Mouse (Mus musculus): ENCODE measurements around the gene Rab22a.
"Not testable (repeated sequence)": the region's sequence is repeated elsewhere in the genome, so short reads cannot be mapped to it uniquely, and the experiment has no call there.

Rab22a gene

DNA sequence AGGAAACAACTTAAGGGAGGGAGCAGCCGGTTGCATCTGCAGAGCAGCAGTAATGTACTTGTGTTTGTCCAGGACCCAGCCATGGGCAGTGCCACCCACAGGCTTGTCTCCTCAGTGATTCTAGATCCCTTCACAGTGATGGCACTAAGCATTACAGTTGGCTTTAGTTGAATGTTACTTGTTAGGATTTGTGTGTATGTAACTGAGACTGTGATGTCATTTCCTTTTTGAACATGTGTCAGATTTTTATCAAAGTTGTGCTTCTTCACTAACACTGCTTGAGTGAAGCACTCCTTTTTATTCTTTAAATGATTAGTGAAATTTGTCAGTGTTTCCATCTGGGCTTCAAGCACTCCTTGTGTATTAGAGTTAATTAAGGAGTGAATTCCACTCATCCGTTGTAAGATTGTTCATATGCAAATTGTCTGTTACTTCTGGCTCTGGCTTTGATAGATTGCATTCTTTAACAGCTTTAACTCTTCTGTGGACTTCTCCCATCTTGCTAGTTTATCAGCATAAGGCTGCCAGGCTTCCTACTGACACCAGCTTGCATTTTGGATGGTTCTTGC lies 12.9 kb downstream of the Rab22a start:
- no peak for DNase-seq (ENCODE audit: low spot score)

DNA sequence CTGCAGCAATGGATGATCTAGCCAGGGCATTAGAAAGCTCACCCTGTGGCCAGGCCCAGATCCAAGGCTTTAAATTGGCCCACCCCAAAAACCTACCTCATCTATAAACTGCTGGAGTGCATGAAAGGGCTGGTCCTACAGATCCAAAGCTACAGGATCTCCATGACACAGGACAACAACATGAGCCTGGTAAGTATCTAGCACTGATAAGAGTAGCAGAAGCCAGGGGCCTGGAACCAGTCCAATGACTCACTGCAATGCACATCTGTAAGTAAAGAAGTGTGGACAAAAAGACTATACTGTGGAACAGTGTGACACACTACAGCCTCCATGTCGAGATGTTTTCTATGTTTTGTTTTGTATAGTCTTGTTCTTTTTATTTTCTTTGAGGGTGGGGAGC lies 13.9 kb downstream of the Rab22a start:
- DNase-seq (ENCODE audit: low spot score) = no peak

DNA sequence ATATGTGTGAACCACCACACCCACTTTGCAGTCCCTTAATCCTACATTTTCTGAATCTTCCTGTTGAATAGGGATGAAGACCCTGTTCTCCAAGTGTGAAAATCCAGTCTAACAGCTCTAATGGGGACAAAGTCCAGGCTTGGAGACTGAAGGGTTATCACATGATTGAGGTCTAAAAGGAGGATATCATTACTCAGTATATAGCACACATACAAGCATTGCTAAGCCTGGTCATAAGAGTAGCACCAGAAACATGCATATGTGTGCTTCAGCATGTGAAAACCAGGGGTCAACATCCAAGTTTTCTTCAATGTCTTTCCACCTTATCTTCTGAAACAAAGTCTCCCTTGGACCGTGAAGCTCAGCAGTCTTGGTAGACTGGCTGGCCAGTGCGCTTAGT lies 19.0 kb downstream of the Rab22a start:
- DNase-seq (ENCODE audit: low spot score) = no peak

DNA sequence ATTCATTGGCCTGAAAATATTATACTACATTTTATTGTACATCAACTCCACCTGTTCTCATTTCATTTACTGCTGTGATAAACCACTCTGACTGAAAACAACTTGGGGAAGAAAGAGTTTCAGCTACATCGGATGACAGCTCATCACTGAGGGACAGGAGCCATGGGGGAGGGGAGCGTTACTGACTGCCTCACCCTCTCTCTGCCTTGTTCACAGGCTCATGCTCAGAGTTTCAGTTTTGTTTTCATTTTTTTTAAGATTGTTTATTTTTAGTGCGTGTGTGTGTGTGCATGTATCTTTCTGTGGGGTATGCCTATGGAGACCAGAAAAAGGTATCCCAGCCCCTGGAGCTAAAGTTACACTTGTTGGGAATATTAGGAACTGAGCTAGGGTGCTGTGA lies 19.7 kb downstream of the Rab22a start:
- no peak for DNase-seq (ENCODE audit: low spot score)

DNA sequence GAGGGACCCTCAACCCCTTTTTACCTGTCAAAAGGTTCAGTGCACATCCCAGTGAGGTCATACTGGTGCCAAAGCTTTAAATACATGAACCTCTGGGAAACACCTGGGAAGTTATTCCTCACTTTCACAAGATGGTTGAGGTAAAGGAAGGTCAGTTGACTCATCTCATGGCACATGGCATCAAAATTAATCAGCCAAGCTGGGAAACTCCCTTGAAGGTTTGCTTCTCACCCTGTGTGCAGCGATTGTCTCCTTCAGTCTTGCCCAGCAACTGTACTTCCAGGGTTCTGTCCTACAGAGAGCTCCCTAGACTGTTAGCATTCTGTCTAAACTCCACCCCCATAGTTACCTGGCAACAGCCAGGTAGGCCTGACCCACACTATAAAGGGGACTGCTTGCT lies 20.6 kb downstream of the Rab22a start:
- DNase-seq (ENCODE audit: low spot score) = no peak

DNA sequence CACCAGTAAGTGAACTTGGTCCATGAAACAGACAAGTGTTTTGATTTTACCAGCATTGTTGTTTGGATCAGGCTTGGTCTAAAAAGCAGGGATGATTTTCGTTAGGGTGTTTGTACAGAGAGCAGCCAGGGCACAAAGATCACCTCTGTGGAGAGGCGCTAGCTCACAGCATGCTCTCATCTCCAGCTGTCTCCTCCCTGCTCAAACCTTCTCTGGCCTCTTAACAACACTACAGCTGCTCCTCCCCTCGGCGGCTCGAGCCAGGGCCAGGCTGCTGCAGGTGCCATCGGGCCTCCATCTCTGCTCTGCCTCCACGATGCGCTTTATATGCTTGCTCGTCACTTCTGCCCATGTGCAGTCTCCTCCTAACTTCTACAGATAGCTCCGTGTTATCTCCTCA lies 23.2 kb downstream of the Rab22a start:
- no peak for DNase-seq (ENCODE audit: low spot score)

DNA sequence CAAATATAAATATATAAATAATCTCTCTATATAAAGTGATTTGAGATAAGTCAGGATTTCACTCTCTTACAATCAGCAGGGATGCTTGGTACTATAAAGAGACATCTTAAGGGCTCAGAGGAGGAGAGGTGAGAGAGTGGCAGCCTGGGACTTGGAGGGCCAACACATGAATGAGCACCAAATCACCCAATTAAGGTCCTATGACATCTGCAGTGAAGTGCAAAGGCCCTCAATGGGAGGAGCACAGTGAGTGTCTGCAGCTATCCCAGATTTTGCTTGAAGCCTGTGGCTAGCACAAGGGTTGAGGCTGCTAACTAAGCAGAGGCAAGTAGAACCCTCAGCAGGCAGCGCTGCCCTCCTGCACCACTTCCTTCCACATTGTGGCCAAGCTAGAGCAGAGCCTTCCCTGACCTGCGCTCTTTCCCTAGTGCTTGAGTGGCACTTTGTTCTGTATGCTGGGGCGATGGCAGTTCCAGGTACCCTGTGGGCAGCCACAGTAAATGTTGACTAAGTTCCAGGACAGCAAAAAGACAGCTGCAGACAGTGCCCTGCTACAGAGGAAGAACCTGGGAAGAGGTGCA lies 26.3 kb downstream of the Rab22a start:
- no peak for DNase-seq (ENCODE audit: low spot score)

DNA sequence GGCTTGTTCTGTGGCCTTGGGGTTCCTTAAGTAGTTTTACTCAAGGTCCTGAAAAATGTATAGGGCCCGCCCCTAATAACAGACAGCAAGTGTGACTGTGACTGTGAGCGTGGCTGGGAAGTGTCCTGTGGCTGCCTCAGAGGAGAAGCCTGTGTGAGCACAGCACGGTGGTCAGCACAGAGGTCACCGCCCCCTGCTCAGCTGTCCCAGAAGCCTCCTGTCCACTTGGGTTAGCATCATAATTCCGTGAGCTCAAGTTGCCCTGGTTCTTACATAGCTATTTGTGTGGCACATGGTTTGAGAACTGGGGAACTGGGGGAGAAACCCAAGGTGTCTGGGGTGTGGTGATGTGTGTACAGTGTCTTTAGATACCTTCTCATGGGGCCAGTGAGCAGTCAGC lies 27.8 kb downstream of the Rab22a start:
- no peak for DNase-seq (ENCODE audit: low spot score)

DNA sequence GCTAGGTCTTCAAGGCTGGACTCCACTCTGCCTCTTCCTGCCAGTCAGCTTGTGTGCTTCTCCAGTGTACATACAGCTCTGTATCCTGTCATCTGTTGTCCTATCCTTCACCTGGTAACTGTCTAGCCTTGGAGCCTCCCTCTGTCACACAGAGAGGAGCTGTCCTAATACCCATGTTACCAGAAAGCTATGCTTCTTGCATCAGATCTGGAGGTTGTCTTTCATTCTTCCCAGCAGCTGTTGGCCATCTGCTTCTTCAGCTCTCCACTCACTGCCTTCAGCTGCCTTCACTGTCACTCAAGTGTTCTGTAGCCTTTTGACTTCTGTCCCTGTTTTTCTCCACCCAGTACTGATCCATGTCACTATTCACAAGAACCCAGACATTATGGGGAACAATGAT lies 30.3 kb downstream of the Rab22a start:
- no peak for DNase-seq (ENCODE audit: low spot score)

DNA sequence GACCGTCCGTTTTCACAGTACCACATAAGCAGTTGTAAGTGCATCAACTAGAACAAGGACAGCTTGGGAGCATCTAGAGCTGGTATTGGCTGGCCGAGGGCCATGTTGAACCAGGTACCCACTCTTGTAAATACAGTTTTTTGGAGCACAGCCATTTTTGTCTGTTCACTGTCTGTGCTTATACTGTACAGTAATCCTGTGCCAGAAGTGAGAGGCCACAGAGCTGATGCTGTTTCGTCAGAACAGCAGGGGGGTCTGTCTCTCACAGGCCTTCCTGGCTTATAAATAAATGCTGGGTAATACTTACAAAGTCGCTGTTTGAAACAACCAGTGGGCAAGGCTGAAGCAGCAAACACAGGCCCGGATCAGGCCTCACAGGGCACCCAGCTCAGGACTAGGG lies 32.2 kb downstream of the Rab22a start:
- no peak for DNase-seq (ENCODE audit: low spot score)

DNA sequence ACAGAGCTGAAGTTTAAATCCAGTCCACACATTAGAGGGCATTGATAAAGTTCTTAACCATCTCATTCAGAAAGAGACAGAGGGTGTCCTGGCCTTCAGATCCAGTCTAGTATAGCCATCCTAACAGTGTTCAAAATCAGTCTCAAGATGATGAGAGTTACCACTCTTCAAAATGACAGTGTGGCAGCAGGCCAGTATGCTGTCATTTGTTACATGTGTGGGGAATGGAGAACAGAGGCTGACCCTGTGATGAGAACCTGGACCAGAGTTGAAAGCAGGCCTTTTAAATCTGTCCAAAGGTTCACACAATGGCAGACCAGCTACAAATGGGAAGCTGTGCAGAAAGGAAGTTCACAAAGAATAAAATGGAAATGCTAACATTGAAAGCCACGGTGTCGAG lies 33.1 kb downstream of the Rab22a start:
- DNase-seq (ENCODE audit: low spot score) = no peak

DNA sequence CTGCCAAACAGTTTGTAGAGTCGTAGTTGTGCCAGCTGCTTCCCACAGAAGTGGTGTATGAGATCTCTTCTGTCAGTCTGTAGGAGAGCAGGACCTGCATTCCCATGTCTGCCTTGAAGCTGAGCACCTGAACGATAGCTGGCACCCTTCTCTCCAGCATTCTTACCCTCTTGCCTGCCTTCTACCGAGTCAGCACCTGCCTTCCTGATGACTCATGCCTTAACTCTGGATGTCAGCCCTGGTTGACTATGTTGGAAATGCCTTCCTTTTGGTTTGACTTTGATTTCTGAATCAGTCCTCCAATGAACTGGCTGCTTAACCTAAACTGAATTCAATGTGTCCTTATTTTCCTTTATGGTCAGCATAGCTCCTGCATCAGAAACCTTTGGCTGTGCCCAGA lies 39.3 kb downstream of the Rab22a start:
- DNase-seq (ENCODE audit: low spot score) = no peak

DNA sequence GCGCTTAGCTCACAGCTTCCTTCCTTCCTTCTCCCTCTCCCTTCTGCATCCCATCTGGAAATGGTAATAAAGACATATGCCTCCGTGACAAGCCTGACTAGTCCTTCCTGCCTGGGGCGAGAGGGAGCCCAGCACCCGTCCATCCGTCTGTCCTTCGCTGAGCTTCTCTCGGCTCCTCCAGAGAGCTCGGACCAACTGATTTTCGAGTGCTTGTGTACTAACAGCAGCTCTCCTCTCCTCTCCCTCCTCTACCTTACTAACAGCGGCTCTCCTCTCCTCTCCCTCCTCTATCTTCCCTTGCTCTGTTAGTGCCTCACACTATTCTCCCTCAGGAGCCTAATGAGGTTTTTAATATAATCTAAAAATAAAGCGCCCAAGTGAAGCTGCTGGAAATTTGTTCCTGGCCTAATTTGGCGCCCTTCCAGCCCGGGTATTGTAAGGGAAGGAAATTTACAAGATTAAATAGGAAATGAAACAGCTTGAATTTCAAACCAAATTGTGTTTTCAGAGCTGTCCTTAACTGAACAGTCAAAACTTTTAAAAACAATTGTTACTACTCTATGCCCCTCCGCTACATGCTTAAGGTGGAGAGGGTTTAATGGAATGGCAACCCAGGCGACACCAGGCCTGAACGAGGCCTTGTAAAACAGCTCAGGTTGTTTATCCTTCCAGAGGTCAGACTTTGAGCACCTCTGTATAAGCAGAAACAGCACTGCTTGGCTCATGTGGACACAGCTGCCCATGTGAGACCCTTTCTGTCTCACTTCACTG lies 42.7 kb downstream of the Rab22a start:
- DNase-seq (ENCODE audit: low spot score) = no peak

DNA sequence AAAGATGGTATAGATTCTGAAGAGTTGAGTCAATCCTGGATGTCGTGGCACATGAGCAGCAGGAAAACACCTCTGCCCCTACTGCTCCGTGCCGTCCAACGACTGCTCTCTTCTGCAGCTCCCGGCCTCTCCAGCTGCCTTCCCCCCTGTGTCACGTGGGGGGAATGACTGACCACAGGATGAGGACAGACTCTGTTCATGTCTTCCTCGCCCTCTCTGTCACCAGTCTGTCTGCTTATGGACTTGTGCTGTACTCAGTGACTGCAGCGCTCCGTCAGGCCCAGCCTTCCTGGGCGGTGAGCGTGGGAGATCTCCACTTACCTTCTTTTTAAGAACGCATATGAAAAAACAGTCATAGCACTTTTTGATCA lies 43.3 kb downstream of the Rab22a start:
- no peak for DNase-seq (ENCODE audit: low spot score)

DNA sequence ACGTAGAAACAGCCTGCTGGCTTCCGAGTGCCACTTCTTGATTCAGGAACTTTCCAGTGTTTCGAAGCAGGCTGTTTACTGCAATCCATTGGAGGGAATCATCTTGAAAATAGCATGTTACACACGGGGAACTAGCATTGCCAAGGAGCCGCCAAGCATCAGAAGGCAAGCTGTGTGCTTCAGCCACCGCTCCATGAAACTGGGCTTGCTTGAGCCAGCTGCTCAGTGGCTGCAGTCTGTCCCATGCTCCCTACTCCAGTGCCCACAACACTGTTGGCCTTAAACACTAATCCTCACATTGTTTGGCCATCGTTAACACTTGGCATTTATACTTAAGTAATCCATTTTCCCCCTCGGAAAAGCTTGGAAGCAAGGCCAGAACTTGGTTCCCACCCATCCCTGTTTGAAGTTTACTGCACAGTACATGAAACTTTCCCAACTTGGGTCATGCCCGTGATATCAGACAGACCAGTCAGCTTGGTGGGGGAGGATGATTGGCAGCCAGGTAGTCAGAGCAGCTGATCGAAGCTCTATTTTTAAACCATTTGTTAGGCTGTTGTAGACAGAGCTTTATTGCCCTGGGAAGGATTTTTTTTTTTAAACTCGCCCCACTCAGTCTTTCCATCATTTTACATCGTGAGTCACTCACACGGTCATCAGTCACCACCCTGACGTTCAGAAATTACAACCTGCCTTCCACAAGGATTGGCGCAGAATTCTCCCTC lies 46.4 kb downstream of the Rab22a start:
- DNase-seq (ENCODE audit: low spot score) = no peak

DNA sequence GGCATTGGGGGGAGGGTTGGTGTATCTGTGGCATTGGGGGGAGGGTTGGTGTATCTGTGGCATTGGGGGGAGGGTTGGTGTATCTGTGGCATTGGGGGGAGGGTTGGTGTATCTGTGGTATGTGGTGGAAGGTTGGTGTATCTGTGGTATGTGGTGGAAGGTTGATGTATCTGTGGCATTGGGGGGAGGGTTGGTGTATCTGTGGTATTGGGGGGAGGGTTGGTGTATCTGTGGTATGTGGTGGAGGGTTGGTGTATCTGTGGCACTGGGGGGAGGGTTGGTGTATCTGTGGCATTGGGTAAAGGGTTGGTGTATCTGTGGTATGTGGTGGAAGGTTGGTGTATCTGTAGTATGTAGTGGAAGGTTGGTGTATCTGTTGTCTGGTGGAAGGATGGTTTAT lies 48.1 kb downstream of the Rab22a start:
- DNase-seq (ENCODE audit: low spot score) = not testable (repeated sequence)

DNA sequence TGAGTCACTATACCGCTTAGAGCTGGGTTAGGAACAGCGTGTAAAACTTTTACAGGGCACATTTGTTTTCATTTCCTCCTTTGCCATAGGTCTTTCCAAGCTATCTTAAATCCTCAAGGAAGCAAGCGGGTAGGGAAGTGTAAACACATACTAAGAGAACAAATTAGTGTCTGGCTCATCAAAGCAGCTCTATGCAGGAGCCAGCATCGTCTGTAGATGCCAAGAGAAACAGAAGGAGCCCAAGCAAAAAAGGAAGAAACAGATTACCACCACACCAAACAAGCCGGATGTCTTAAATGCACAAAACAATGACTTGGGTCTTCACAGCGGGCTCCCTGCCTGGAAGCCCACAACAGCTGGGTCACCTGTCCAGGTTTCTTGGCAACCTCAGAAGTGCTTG lies 50.6 kb downstream of the Rab22a start:
- DNase-seq (ENCODE audit: low spot score) = no peak

DNA sequence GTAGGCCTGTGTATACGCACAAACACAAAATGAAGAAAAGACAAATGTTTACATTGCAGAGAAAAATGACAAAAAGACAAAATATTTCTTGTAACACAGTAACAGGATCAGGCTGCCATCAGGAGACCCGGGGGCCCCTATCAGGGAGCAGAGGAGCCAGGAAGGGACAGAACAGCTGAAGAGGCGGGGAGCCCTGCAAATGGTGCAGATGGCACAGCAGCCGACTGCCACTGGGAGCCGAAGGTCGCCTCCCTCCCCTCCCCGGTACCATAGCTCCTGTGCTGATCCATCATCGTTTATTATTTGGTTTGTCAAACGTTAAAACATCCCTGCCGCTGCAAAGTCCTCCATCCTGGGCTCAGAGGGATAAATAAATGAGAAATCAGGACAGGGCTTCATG lies 53.1 kb downstream of the Rab22a start:
- no peak for DNase-seq (ENCODE audit: low spot score)

DNA sequence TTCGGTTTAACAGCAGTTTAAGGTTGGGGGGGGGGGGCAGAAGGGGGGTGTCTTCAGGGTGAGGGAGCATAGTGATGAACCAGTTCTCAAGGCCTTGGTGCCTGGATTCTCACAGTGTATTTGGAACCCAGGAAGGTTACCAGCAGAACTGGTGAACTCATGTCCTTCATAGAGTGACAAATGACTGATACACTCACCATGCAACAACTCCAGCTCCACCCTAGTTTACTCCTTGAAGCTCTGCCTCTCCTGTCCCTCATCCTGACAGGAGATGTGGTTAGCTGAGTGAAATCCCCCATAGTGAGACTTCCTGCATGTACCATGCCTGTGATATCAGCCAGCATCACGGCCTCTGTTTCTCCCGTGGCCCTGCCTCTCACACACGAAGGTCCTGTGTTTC lies 53.7 kb downstream of the Rab22a start:
- DNase-seq (ENCODE audit: low spot score) = no peak

DNA sequence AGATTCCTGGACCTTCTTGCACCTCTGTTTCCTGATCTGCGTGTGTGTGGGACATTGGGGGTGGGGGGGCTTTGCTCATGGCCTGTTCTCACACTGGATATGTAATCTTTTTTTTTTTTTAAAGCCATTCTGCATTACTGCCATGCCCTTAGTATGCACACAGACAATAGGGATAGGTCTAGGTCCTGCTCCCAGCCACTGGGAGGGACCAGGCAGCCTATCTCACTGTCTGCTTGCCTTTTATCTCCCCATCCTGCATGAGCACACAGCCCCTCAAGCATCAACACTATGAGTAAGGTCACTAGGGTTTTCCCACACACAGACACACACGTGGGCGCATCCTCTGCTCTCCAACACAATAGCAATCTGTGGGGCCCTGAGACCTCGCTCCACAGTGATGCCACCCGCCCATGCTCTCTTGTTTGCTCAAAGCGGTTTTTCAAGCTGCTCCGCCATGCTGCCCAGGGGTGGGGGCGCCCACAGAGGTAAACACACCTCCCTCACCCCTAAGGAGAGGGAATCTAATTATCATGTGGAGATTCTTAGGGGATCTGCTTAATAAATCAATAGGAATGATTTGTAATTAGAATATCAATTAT lies 55.2 kb downstream of the Rab22a start:
- no peak for DNase-seq (ENCODE audit: low spot score)

DNA sequence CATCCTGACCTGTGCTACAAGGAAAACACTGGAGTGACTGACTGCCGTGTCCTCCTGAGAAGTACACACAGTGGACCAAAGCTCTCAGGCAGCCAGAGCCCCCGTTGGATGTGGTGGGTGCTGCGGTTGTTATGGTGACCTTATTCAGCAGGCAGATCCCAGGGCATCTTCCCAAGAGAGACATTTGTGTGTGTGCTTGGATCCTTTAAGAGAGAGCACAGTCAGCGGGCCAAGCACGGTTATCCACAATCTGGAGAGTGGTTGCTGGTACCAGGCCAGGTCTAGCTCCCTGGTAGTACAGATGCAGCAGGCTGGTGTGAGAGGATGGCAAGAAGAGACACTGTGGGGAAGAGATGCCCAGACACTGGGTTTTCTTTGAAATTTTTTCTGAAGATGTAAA lies 57.4 kb downstream of the Rab22a start:
- DNase-seq (ENCODE audit: low spot score) = no peak

DNA sequence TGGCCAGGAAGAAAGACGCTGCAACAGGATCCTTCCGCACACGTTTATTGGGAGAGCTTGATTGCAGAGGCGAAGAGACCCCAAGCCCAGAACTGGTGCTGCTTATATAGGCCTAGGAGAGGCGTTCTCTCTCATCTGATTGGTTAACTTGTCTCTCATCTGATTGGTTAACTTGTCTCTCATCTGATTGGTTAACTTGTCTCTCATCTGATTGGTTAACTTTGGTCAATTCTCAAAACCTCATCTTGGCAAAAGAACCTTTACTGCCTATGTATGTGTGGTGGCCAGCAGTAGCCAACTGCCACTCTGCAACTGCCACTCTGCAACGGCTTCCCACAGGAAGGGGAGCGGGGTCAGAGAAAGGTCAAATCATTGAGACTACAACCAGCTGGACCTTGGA lies 59.6 kb downstream of the Rab22a start, which contains the start of gene 1700010B08Rik:
1700010B08Rik (plus strand) TSS at position 301 of the 400 bp plus-strand sequence.
- DNase-seq (ENCODE audit: low spot score) = not testable (repeated sequence)
